Mouse (Mus musculus) cortical plate, adult 2 months (tissue): ENCODE data around the gene Fdxacb1.

ENCODE experiments used
- CTCF ChIP-seq: fragments of 200-500 bp; IDR thresholded peaks from 2 replicates; pipeline ENCODE4 v1.5.1; 2011; ENCODE audit warnings: mild to moderate bottlenecking, control low read depth, low read length; ENCODE audit not compliant: insufficient read depth; ENCODE audit errors: extremely low read depth
- POLR2A ChIP-seq: fragments of 200-500 bp; IDR thresholded peaks from 2 replicates; pipeline ENCODE4 v1.6.1; 2011; ENCODE audit warnings: mild to moderate bottlenecking, low read length, control low read depth; ENCODE audit not compliant: insufficient read depth; ENCODE audit errors: extremely low read depth

DNA sequence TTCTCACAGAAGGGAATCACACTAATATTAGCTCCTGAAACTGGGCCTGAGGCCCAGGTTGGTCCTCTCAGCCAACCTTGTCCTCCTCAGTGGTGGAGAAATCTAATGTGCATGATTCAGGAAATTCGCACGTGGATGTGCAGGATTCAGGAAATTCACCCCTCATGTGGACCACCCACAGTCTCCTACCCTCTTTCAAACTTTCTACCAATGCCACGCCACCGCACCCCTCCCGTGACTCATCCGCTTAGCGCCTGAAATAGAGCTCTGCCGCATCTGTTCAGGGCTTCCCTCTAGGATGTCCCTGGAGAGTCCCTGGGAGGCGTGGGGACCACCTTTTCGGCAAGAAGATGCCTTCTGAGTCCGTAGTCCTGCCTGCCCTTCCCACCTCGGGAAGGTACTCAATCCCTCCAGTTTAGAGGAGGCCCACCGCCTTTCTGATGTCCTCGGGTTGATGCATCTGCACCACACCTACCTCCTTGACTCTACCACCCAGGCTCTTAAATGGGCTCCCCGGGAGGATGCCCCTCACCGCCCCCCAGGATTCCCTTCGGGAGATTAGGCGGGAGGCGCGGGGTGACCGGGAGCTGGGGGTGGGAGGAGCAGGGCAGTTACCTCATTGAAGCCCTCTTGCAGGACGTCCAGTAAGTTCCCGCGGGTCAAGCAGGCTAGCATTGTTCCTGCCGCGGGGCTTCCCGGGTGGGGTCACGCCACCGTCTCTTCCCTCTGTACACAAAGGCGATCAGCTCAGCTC is 40.7 kb upstream of the Fdxacb1 start:
- TF ChIP-seq CTCF (no peak), POLR2A (no peak)
